Mouse (Mus musculus): ENCODE measurements around the gene Nbdy.
A peak's percentile ranks its signal among the peaks of the same experiment; 100 is the strongest.

Nbdy gene

GRCm38 (mm10) chrX:153723110-153723916 is at the start of gene Nbdy:
TSS of gene Nbdy (plus strand) at chrX:153723590.
- peak; percentile 74 to 78 for DNase-seq (ENCODE audit: low spot score in 2 of 2)

DNA sequence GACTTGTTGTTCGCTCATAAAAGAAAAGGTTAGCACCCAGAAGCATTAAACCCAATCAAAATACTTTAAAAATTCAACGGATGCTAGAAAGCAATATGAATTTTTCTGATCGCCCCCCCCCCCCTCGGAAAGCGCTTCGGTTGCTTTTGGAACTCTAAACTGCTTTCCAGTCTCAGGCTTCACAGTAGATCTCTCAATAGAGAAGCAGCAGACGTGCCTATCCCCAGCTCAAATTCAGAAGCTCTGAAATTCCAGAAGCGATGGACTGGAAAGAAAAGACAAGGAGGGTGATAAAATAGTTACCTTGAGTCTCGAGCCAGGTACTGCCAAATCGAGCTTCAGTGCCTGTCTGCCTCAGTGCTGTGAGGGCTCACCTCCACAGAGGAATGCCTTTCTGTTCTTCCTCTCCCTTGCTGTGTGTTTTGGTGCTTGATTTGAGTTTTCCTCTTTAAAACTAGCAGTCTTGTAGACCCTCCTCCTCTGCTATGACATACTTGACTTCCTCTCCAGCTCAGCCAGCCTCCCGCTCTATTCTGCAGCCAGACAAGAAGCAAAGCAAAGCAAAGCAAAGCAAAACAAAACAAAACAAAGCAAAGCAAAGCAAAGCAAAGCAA is 27.5 kb upstream of the Nbdy start, which contains the start of gene Kctd12b:
Gene Kctd12b, minus strand, starts transcription at position 610 of the 614 bp plus-strand sequence.
- DNase-seq (ENCODE audit: low spot score in 2 of 2) = peak in 1 of 2 experiments; percentile 13

GRCm38 (mm10) chrX:153700463-153700862 is 22.9 kb upstream of the Nbdy start:
- DNase-seq (ENCODE audit: low spot score in 2 of 2) = peak in 1 of 2 experiments; percentile 23

- DNase-seq (ENCODE audit: low spot score in 2 of 2) = peak; percentile 33 to 45
Measured at GRCm38 (mm10) chrX:153707735-153708134, 15.7 kb upstream of the Nbdy start.

- DNase-seq (ENCODE audit: low spot score in 2 of 2) = no peak
Measured at GRCm38 (mm10) chrX:153716716-153717115, 6.7 kb upstream of the Nbdy start.

GRCm38 (mm10) chrX:153719602-153720001 is 3.8 kb upstream of the Nbdy start:
- DNase-seq (ENCODE audit: low spot score in 2 of 2) = peak in 1 of 2 experiments; percentile 23

- peak in 1 of 2 experiments; percentile 29 for DNase-seq (ENCODE audit: low spot score in 2 of 2)
Measured at GRCm38 (mm10) chrX:153724400-153724799, 1.0 kb downstream of the Nbdy start.

GRCm38 (mm10) chrX:153735697-153736096 is 12.3 kb downstream of the Nbdy start:
- DNase-seq (ENCODE audit: low spot score in 2 of 2) = peak in 1 of 2 experiments; percentile 31

DNA sequence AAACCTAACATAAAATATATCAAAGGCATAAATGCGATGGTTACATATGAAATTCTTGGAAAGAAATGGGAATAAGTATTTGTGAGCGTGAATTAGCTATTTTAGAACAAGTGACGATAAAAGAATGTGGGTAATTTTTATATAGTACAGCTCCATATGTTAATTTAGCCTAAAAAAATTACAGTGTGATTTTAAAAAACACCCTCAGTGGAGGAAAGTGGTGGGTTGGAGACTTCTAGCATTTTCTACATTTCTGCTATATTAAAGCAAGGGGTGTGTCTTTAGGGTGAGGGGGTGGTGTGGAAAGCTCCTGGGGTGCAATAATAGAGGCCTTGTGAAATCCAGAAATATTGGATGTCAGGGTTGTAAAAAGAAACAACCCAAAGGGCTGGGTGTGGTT is 19.1 kb downstream of the Nbdy start:
- no peak for DNase-seq (ENCODE audit: low spot score in 2 of 2)

GRCm38 (mm10) chrX:153749230-153749629 is 25.8 kb downstream of the Nbdy start:
- DNase-seq (ENCODE audit: low spot score in 2 of 2) = no peak

All from right cerebral cortex, postnatal 10 days (tissue).